Mouse (Mus musculus) frontal cortex, postnatal 10 days (tissue): ENCODE data around the gene Rps11.
"Not testable (repeated sequence)": the region's sequence is repeated elsewhere in the genome, so short reads cannot be mapped to it uniquely, and the experiment has no call there.

Source experiments
- DNase-seq, 2 experiments: peaks; one replicate each; pipeline ENCODE4 v3.0.0; 2022; ENCODE audit warnings: low spot score in 2 of 2, mixed read lengths in 1 of 2

The Rps11 gene

GRCm38 (mm10) chr7:45133446-45134159 is 9.4 kb upstream of the Rps11 start:
- DNase-seq: no peak

DNA sequence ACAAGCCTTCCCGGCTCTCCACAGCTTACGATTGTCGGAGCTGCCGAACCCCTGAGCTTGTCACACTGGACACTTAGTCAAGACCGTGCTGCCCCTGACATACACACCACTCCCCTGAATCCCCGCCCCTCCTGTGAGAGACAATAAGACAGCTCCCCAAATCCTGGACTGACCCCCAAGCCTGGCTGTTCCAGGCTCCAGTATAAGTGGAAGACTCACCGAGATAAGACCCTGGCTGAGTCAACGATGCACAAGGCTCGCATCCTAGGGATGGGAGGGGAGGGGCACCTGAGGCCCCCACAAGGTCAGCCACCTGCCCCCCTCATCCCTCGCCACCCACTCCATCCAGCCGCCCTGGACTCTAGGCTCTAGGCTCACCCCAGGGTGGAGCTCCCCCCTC is 7.6 kb upstream of the Rps11 start:
- DNase-seq: no peak

DNA sequence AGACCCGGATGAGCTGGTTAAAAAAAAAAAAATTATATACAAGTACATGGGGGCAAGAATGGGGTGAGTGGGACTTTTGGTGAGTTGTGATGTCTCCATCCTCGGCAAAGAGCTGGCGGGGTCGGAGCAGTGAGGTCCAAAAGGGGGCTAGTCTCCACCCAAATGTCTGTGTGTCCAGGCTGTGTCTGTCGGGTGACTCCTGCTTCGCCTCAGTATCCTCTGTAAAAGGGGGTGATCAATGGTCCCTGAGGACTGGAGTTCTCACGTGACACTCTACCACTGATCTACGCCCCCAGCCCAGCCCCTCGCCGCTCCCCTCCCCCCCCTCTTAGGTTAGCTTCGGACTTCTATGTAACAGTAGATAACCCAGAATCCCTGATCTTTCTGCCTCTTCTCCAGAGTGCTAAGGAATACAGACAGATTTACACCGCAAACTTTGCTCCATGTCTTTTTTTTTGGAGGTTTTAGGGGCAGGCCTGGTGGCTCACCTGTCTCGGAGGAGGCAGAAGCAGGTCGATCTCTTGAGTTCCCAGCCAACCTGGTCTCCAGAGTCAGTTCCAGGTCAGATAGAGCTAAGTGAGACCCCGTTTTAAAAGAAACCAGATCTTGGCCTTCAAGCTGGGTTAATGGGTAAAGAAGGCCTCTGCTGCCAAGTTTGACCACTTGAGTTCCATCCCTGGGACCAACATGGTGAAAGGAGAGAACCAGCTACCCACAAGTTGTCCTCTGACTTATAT is 5.7 kb upstream of the Rps11 start:
- DNase-seq: no peak

DNA sequence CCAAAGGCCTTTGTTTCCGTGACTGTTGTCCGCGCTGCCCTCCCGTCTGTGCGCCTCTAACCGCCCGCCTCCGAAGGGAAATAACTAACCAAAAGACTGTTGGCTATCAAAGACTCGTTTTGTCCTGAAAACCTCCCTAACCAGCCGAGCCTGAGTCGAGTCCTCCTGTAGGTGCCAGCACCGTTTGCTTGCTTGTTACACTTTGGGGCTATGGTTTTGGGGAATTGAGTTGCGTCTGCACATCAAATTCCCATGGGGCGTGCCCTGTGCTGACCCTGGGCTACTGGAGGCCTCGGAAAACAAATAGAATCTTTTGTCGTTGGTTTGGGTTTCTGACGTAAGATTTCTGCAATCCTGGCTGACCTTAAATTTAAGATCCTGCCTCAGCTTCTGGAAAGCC is 5.1 kb upstream of the Rps11 start:
- no peak for DNase-seq

DNA sequence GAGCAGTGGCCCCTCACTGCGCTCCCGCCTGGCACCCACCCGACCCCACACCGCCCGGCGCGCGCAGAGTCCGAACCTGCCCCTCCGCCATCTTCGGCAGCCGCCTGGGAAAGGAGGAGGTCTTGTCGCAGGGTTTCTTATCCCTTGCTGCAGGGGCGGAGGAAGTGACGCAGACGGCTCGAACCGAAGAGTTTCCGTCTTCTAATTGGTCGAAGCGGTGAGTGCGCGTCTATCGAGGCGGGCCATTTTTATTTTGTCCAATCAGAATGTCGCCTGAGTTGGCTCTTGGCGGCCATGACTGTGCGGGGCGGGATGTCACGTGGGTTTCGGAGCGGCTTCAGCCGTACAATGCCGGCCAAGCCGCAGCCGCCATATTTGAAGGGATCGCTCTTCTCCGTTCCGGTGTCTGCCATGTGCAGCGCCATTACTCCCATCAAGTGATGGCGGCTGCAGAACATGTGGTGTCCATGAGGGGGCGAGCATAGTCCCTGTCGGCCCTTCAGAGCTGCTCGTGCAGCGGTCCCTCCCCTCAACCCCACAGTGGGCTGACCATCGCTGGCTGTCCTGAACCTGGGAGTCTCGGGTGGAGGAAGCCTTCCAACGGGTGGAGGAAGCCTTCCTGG is 4.5 kb upstream of the Rps11 start, which contains the start of gene Rpl13a:
Rpl13a (minus strand) TSS at position 138 of the 623 bp plus-strand sequence.
- peak; percentile 99 for DNase-seq

GRCm38 (mm10) chr7:45127700-45128224 is 3.5 kb upstream of the Rps11 start:
- no peak for DNase-seq

- DNase-seq: no peak
Observed at GRCm38 (mm10) chr7:45126844-45127699, 2.8 kb upstream of the Rps11 start.

DNA sequence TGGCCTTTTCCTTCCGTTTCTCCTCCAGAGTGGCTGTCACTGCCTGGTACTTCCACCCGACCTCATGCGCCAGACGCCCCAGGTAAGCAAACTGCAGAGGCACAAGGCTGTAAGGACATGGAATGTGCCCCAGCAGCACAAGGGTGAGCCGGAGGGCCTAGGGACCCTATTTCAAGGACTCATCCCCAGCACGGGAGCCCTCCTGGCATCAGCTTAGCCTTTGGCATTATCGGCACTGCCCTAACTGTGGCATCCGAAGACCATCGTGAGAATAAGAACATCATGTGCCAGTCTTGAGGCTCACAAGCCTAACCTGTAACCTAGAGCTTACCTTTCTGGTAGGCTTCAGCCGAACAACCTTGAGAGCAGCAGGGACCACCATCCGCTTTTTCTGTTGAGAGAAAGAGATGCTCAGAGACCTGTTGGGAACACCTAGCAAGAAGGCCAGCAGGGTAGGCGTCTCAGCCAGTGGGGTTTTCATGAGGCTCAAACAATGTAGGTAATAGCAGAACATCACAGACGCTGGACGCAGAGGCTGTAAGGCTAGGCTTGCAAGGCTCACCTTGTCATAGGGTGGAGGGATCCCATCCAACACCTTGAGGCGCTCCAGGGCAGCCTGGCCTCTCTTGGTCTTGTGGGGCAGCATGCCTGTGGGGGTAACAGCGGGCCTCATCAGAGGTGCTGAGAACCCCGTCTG is 2.1 kb upstream of the Rps11 start:
- no peak for DNase-seq

- DNase-seq: not testable (repeated sequence)
Observed at GRCm38 (mm10) chr7:45125649-45126048, 1.4 kb upstream of the Rps11 start.

GRCm38 (mm10) chr7:45125144-45125600 is 933 bp upstream of the Rps11 start:
- DNase-seq: no peak

- DNase-seq: no peak
Observed at GRCm38 (mm10) chr7:45123186-45123570, 1.1 kb downstream of the Rps11 start.

DNA sequence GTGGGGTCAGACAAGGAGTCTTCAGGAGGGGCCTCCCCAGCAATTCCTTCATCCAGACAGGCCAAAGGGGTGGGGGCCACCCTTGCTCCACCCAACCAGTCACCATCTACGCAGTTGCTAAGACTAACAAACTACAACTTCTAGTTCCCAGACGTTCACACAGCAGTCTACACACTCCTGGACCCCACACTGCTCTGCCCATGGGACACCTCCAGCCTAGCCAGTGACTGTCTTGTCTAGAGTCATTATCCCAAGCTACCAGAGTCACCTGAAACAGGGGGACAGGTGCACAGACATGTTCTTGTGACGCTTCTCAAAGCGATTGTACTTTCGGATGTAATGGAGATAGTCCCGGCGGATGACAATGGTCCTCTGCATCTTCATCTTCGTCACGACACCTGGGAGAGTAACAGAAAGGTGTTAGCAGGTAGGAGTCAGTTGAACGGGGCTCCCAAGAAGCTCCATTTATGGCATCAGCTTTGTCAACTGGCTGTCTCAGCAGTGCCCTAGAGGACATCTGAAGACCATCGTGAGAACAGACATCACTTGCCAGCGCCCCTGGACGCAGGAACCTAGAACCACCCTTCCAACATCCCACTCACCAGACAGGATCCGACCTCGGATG is 1.6 kb downstream of the Rps11 start:
- no peak for DNase-seq

DNA sequence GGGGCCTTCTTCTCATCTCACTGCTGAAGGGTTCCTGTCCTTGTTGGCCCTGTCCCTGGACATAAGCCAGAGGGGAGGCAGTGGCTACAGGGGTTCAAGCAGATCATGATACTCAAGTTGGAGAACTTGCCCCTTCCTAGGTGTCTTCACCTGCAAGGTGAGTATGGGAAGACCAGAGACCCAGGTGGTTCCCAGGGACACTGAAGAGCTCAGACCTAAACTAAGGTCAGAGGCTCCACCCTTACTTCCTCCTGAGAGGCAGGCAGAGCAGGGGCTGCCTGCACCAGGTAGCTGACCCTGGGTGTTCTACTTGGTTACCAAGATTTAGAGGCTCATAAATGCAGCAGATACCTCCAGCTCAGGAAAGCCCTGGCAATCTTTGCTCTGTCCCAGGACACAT is 2.3 kb downstream of the Rps11 start:
- DNase-seq: no peak

- DNase-seq: no peak
Observed at GRCm38 (mm10) chr7:45121404-45121803, 2.8 kb downstream of the Rps11 start.

GRCm38 (mm10) chr7:45119780-45120709 is 4.2 kb downstream of the Rps11 start:
- DNase-seq: no peak

DNA sequence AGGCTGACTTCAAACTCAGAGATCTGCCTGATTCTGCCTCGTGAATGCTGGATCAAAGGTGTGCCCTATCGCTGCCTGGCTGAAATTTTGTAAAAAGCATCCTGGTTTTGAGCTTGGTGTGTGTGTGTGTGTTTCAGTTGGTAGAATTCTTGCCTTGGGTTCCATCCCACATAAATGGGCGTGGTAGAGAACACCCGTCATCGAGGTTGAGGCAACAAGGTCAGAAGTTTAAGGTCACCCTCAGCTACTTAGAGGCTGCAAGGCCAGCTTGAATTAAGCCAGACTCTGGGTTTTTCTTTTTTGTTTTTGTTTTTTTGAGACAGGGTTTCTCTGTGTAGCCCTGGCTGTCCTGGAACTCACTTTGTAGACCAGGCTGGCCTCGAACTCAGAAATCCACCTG is 5.9 kb downstream of the Rps11 start:
- DNase-seq: no peak

- DNase-seq: no peak
Observed at GRCm38 (mm10) chr7:45117566-45117965, 6.7 kb downstream of the Rps11 start.

DNA sequence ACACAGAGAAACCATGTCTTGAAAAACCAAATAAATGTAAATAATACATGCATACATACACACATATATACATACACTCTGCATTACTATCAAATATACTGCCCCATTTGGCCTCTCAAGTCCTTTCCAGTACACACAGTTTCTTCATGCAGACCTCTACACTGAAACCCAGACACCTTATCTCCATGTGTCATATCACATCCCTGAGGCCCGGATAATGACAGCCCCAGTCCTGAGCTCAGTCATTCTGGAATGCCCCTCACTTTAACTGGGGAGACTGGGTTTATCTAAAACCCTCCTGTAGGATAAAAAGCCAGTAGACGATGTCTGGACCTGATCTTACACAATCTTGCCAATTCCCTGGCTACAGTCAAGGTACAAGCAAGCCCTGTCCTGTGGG is 10.8 kb downstream of the Rps11 start:
- DNase-seq: no peak

GRCm38 (mm10) chr7:45112529-45112928 is 11.7 kb downstream of the Rps11 start:
- DNase-seq: no peak
